8 mouse cellular contexts compared by ENCODE assay signal in genomic region chr5:142901355-142901802, GRCm38 (mm10). TPM values are rescaled to one million over a fixed set of nuclear protein-coding genes. Genes with fewer than 3 reads are reported as not detected.
DNase-seq lines count a peak whose midpoint lies in the region; ATAC-seq lines count a peak whose summit lies in the region.

No protein-coding gene starts in this region.

- DNase-seq in adrenal gland, postnatal 10 days, result peak; percentile 68
- DNase-seq in adrenal gland, adult 8-10 months, result no peak
- peak; percentile 44 for DNase-seq in urinary bladder, postnatal 25 days (ENCODE audit: low spot score)
- DNase-seq in urinary bladder, adult 18-20 months (ENCODE audit: low spot score in 2 of 2), result no peak
- DNase-seq in heart, postnatal 10 days, result peak; percentile 72 to 76
- DNase-seq in right cerebral cortex, postnatal 25 days, result no peak
- no peak for DNase-seq in cerebellum, adult 11 months

- ATAC-seq in megakaryocyte, adult 5-6 weeks (ENCODE audit: poor library complexity, severe bottlenecking), result 0 out of 2 replicates have a peak, but pooled peaks have one; percentile 4

- intact Hi-C loops in heart, postnatal 10 days (cut with DNase I), result no loop called here

RNA-seq across cellular contexts. Expression of gene Actb, which starts 5.2 kb away (rescaled TPM):
- 1,000 to 10,000 TPM; 2,913 to 2,936 TPM for total RNA-seq in adrenal gland, postnatal 10 days (2021)
- 1,000 to 10,000 TPM; 3,015 to 3,481 (median 3,228) TPM for total RNA-seq in adrenal gland, adult 8-10 months (2022)
- 1,000 to 10,000 TPM; 1,831 to 2,004 TPM for total RNA-seq in heart, postnatal 10 days (2021)
- 15,428 and 15,938 TPM in 2 replicates for total RNA-seq in megakaryocyte, adult 5-6 weeks (2015)
- 7,091 and 10,908 TPM in 2 replicates for total RNA-seq in megakaryocyte, adult 5-6 weeks (2017)

RNA-seq across cellular contexts. Expression of gene Fbxl18, which starts 6.2 kb away (rescaled TPM):
- 10 to 100 TPM in 1 of 2 experiments, 1 to 10 TPM in 1; 9.4 to 12.7 TPM for total RNA-seq in adrenal gland, postnatal 10 days (2021)
- 10 to 100 TPM; 14.0 to 18.5 (median 15.1) TPM for total RNA-seq in adrenal gland, adult 8-10 months (2022)
- total RNA-seq in heart, postnatal 10 days (2021), result 1 to 10 TPM; 8.8 to 9.2 TPM
- total RNA-seq in megakaryocyte, adult 5-6 weeks (2015), result 1.7 and 3.0 TPM in 2 replicates
- total RNA-seq in megakaryocyte, adult 5-6 weeks (2017), result 2.6 and 2.7 TPM in 2 replicates

RNA-seq across cellular contexts. Expression of gene Fscn1, which starts 58.8 kb away (rescaled TPM):
- 100 to 1,000 TPM in 1 of 2 experiments, 10 to 100 TPM in 1; 85.6 to 125 TPM for total RNA-seq in adrenal gland, postnatal 10 days (2021)
- total RNA-seq in adrenal gland, adult 8-10 months (2022), result 10 to 100 TPM; 22.0 to 33.6 (median 31.7) TPM
- 100 to 1,000 TPM; 103 to 132 TPM for total RNA-seq in heart, postnatal 10 days (2021)
- total RNA-seq in megakaryocyte, adult 5-6 weeks (2015), result not detected in 2 replicates
- 0.08 and 0.11 TPM in 2 replicates for total RNA-seq in megakaryocyte, adult 5-6 weeks (2017)

Comparison
In these comparisons a context has a peak if more than half of its experiments do, and no peak if none do; other contexts are left out.
1. DNase-seq: peak in adrenal gland, postnatal 10 days (single experiment), urinary bladder, postnatal 25 days (single experiment) and heart, postnatal 10 days (2 of 2); none in adrenal gland, adult 8-10 months (single experiment), urinary bladder, adult 18-20 months (0 of 2), right cerebral cortex, postnatal 25 days (single experiment) and cerebellum, adult 11 months (single experiment).
2. RNA of gene Fscn1, which starts 58.8 kb away (total RNA-seq): 103 to 132 TPM in heart, postnatal 10 days, 85.6 to 125 TPM in adrenal gland, postnatal 10 days and 22.0 to 33.6 TPM in adrenal gland, adult 8-10 months; 0.08 to 0.11 TPM in megakaryocyte, adult 5-6 weeks; every median in the first group is over 10 times any median in the second.